Mouse (Mus musculus): ENCODE results near the gene St3gal6. TPM values are rescaled to one million over a fixed set of nuclear protein-coding genes. Genes with fewer than 3 reads are reported as not detected.

Gene St3gal6
- total and polyA plus RNA-seq, 2 experiments from 2014 or later = 7.9 to 14.7 TPM

GRCm38 (mm10) chr16:58502566-58502965, 21.5 kb downstream of the St3gal6 start:
- TF ChIP-seq EP300 (IDR thresholded peaks at IDR 0.05; ENCODE audit: low read depth) (no peak), CTCF (IDR thresholded peaks at IDR 0.05; ENCODE audit: low read depth) (no peak)
- Histone ChIP-seq H3K9me3 (replicated peaks; ENCODE audit: control insufficient read depth, low read length) (no peaks in the 10 kb centered on the region), H3K27me3 (ENCODE audit: control insufficient read depth, insufficient read depth, low read length) (no peaks in the 10 kb centered on the region), H3K4me3 (ENCODE audit: low read depth, low read length) (no peak overlapping the region), H3K4me1 (ENCODE audit: control insufficient read depth, insufficient read depth) (peaks cover 40% of the 10 kb centered on the region), H3K9ac (replicated peaks; ENCODE audit: low read depth, low read length) (no peak overlapping the region), H3K27ac (ENCODE audit: low read depth) (peak overlapping the region; percentile 68; the same call in 1 of the 2 replicates), H3K4me2 (ENCODE audit: low read depth, low read length) (no peak overlapping the region), H3K36me3 (replicated peaks; ENCODE audit: control insufficient read depth, insufficient read depth, low read length) (peaks cover 16% of the 10 kb centered on the region)
- DNase-seq (ENCODE audit: low spot score) (no peak), ATAC-seq (ENCODE audit: insufficient read depth, low read depth) (no peak)
- 63% methylated on average over 6 of the region's 6 CpGs for WGBS

- no peak overlapping the region for H3K4me2 ChIP-seq (ENCODE audit: low read depth, low read length)
- DNase-seq (ENCODE audit: low spot score) = no peak
These were observed 22.2 kb downstream of the St3gal6 start for GRCm38 (mm10) chr16:58501760-58502301.

GRCm38 (mm10) chr16:58499650-58500049, 24.4 kb downstream of the St3gal6 start:
- Histone ChIP-seq H3K4me3 (ENCODE audit: low read depth, low read length) (no peak overlapping the region), H3K27ac (ENCODE audit: low read depth) (peak overlapping the region; percentile 81), H3K36me3 (replicated peaks; ENCODE audit: control insufficient read depth, insufficient read depth, low read length) (peaks cover 4% of the 10 kb centered on the region; the same call in 1 of the 2 replicates), H3K4me1 (ENCODE audit: control insufficient read depth, insufficient read depth) (peaks cover 54% of the 10 kb centered on the region), H3K9ac (replicated peaks; ENCODE audit: low read depth, low read length) (no peak overlapping the region), H3K9me3 (replicated peaks; ENCODE audit: control insufficient read depth, low read length) (no peaks in the 10 kb centered on the region), H3K4me2 (ENCODE audit: low read depth, low read length) (no peak overlapping the region), H3K27me3 (ENCODE audit: control insufficient read depth, insufficient read depth, low read length) (no peaks in the 10 kb centered on the region)
- TF ChIP-seq EP300 (IDR thresholded peaks at IDR 0.05; ENCODE audit: low read depth) (no peak), CTCF (IDR thresholded peaks at IDR 0.05; ENCODE audit: low read depth) (no peak)
- no peak for ATAC-seq (ENCODE audit: insufficient read depth, low read depth)
- DNase-seq (ENCODE audit: low spot score) = no peak
- 70% methylated on average over 5 of the region's 5 CpGs for WGBS

More at GRCm38 (mm10) chr16:58501760-58502301, 22.2 kb downstream of the St3gal6 start:
- no peak for TF ChIP-seq CTCF (IDR thresholded peaks at IDR 0.05; ENCODE audit: low read depth)
- no peak for TF ChIP-seq EP300 (IDR thresholded peaks at IDR 0.05; ENCODE audit: low read depth)
- no peaks in the 10 kb centered on the region for H3K9me3 ChIP-seq (replicated peaks; ENCODE audit: control insufficient read depth, low read length)
- H3K27me3 ChIP-seq (ENCODE audit: control insufficient read depth, insufficient read depth, low read length) = no peaks in the 10 kb centered on the region
- H3K9ac ChIP-seq (replicated peaks; ENCODE audit: low read depth, low read length) = no peak overlapping the region
- no peak overlapping the region for H3K4me3 ChIP-seq (ENCODE audit: low read depth, low read length)
- 30% methylated on average over 6 of the region's 6 CpGs for WGBS
- ATAC-seq (ENCODE audit: insufficient read depth, low read depth) = peak; percentile 51
- peaks cover 10% of the 10 kb centered on the region for H3K36me3 ChIP-seq (replicated peaks; ENCODE audit: control insufficient read depth, insufficient read depth, low read length)
- peak overlapping the region; percentile 68 for H3K27ac ChIP-seq (ENCODE audit: low read depth)
- peaks cover 47% of the 10 kb centered on the region for H3K4me1 ChIP-seq (ENCODE audit: control insufficient read depth, insufficient read depth)

GRCm38 (mm10) chr16:58499172-58499584, 24.9 kb downstream of the St3gal6 start:
- 11% methylated on average over 1 of the region's 1 CpGs for WGBS
- peak; percentile 57 for DNase-seq (ENCODE audit: low spot score)
- peak overlapping the region; percentile 81 for H3K27ac ChIP-seq (ENCODE audit: low read depth)
- H3K36me3 ChIP-seq (replicated peaks; ENCODE audit: control insufficient read depth, insufficient read depth, low read length) = peaks cover 4% of the 10 kb centered on the region; the same call in 1 of the 2 replicates
- TF ChIP-seq CTCF (IDR thresholded peaks at IDR 0.05; ENCODE audit: low read depth) (no peak), EP300 (IDR thresholded peaks at IDR 0.05; ENCODE audit: low read depth) (no peak)
- H3K9ac ChIP-seq (replicated peaks; ENCODE audit: low read depth, low read length) = no peak overlapping the region
- H3K4me2 ChIP-seq (ENCODE audit: low read depth, low read length) = peak overlapping the region; percentile 34
- H3K4me1 ChIP-seq (ENCODE audit: control insufficient read depth, insufficient read depth) = peaks cover 54% of the 10 kb centered on the region
- H3K27me3 ChIP-seq (ENCODE audit: control insufficient read depth, insufficient read depth, low read length) = no peaks in the 10 kb centered on the region
- no peak overlapping the region for H3K4me3 ChIP-seq (ENCODE audit: low read depth, low read length)
- no peaks in the 10 kb centered on the region for H3K9me3 ChIP-seq (replicated peaks; ENCODE audit: control insufficient read depth, low read length)
- peak; percentile 65 for ATAC-seq (ENCODE audit: insufficient read depth, low read depth)

GRCm38 (mm10) chr16:58497886-58498713, 25.9 kb downstream of the St3gal6 start:
- no peaks in the 10 kb centered on the region for H3K27me3 ChIP-seq (ENCODE audit: control insufficient read depth, insufficient read depth, low read length)
- peak; percentile 11; the same call in 1 of the 2 replicates for ATAC-seq (ENCODE audit: insufficient read depth, low read depth)
- no peaks in the 10 kb centered on the region for H3K9me3 ChIP-seq (replicated peaks; ENCODE audit: control insufficient read depth, low read length)
- H3K9ac ChIP-seq (replicated peaks; ENCODE audit: low read depth, low read length) = no peak overlapping the region
- peaks cover 54% of the 10 kb centered on the region for H3K4me1 ChIP-seq (ENCODE audit: control insufficient read depth, insufficient read depth)
- peak overlapping the region; percentile 81 for H3K27ac ChIP-seq (ENCODE audit: low read depth)
- peak overlapping the region; percentile 34 for H3K4me2 ChIP-seq (ENCODE audit: low read depth, low read length)
- TF ChIP-seq EP300 (IDR thresholded peaks at IDR 0.05; ENCODE audit: low read depth) = no peak
- TF ChIP-seq CTCF (IDR thresholded peaks at IDR 0.05; ENCODE audit: low read depth) = no peak
- 43% methylated on average over 9 of the region's 9 CpGs for WGBS
- H3K4me3 ChIP-seq (ENCODE audit: low read depth, low read length) = no peak overlapping the region
- DNase-seq (ENCODE audit: low spot score) = no peak
- H3K36me3 ChIP-seq (replicated peaks; ENCODE audit: control insufficient read depth, insufficient read depth, low read length) = peaks cover 6% of the 10 kb centered on the region

All from heart, postnatal 0 days (tissue).